Mouse (Mus musculus) lung, postnatal 0 days (tissue): ENCODE data around the gene Gbx2.

Experiments used
- CTCF ChIP-seq: IDR thresholded peaks from 2 replicates; pipeline ENCODE4 v1.5.1; 2016; ENCODE audit warnings: antibody characterized with exemption, mild to moderate bottlenecking
- EP300 ChIP-seq: IDR thresholded peaks from 2 replicates; pipeline ENCODE4 v1.6.1; 2016; ENCODE audit warnings: antibody characterized with exemption, mild to moderate bottlenecking, control low read depth

DNA sequence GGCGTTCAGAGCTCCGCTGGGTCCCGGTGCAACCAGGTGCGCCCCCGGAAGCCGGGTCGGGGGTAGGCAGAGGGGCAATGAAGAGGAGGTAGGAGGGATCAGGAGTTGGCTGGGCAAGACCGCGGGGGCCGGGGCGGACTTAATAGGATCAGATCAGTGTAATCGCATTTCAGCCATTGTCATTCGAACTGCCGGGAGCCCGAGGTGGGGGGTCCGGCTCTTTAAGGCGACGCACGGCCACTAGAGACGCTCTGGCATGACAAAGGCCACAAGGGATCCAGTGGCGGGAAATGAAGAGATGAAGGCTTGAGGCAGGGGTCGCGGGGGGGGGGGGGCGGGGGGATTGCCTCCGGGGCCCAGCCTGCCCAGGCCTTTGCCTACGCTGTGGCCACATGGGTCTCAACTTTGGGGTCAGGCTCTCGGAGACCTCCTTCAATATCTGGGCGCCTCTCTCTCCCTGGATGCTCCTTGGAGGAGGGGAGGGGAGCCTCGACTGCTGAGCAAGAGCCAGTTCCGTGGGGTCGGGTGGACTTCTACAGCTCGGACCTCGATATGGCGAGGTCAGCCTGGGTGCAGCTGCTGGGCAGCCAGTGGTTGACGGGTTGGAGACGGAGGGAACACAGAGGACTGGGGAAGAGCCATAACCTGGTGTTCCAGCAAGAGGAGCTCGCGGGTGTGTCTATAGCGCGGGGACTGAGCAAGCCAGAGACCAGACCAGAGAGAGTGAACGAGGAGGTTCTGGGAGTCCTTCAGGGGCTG is 7.9 kb downstream of the Gbx2 start:
- TF ChIP-seq CTCF, result no peak
- no peak for TF ChIP-seq EP300
